Comparison of ENCODE assay signal across 10 mouse cellular contexts in genomic region chr15:103299644-103300043, GRCm38 (mm10). TPM values are rescaled to one million over a fixed set of nuclear protein-coding genes. Genes with fewer than 3 reads are reported as not detected.
A peak's percentile ranks its signal among the peaks of the same experiment; 100 is the strongest.
DNase-seq lines count a peak whose midpoint lies in the region; ATAC-seq and TF ChIP-seq lines count a peak whose summit lies in the region.
"Had no signal": no experiment of that assay in that cellular context is flagged by ENCODE, and none has a peak within 500 bp of the region (broad histone marks: within the 10 kb centered on the region; RNA-seq: fewer than 3 reads in every experiment).

No protein-coding gene starts in this region.

- WGBS in kidney, embryonic 15.5 days, result 31% methylated on average over 8 of the region's 8 CpGs
- 35% methylated on average over 8 of the region's 8 CpGs for WGBS in embryonic facial prominence, embryonic 13.5 days
- 10% methylated on average over 8 of the region's 8 CpGs for WGBS in forebrain, postnatal 0 days
- WGBS in midbrain, embryonic 11.5 days, result 21% methylated on average over 8 of the region's 8 CpGs

- peaks cover 95% of the 10 kb centered on the region for H3K4me1 ChIP-seq in kidney, embryonic 15.5 days
- peaks cover 95% of the 10 kb centered on the region for H3K4me1 ChIP-seq in embryonic facial prominence, embryonic 13.5 days
- H3K4me1 ChIP-seq in forebrain, postnatal 0 days (ENCODE audit: insufficient read depth), result peaks cover 31% of the 10 kb centered on the region
- H3K4me1 ChIP-seq in midbrain, embryonic 11.5 days (ENCODE audit: control insufficient read depth, insufficient read depth, low read length), result peaks cover 85% of the 10 kb centered on the region

- H3K9ac ChIP-seq in kidney, embryonic 15.5 days, result peak overlapping the region; percentile 0; the same call in 1 of the 2 replicates
- peak overlapping the region; percentile 54 for H3K9ac ChIP-seq in embryonic facial prominence, embryonic 13.5 days
- H3K9ac ChIP-seq in forebrain, postnatal 0 days, result peak overlapping the region; percentile 56
- peak overlapping the region; percentile 75 for H3K9ac ChIP-seq in midbrain, embryonic 11.5 days (ENCODE audit: low read length)

- H3K36me3 ChIP-seq in kidney, embryonic 15.5 days, result peaks cover 24% of the 10 kb centered on the region
- H3K36me3 ChIP-seq in embryonic facial prominence, embryonic 13.5 days, result peaks cover 35% of the 10 kb centered on the region
- H3K36me3 ChIP-seq in forebrain, postnatal 0 days (ENCODE audit: insufficient read depth), result peaks cover 18% of the 10 kb centered on the region
- no peaks in the 10 kb centered on the region for H3K36me3 ChIP-seq in midbrain, embryonic 11.5 days (ENCODE audit: control insufficient read depth, insufficient read depth, low read length)

- no peak for ATAC-seq in kidney, embryonic 15.5 days (replicated peaks; ENCODE audit: low FRiP score)
- ATAC-seq in embryonic facial prominence, embryonic 13.5 days (ENCODE audit: insufficient number of reproducible peaks, insufficient read depth, low FRiP score, low TSS enrichment, low read depth), result no peak
- ATAC-seq in forebrain, postnatal 0 days, result 0 out of 2 replicates have a peak, but pooled peaks have one; percentile 6
- ATAC-seq in midbrain, embryonic 11.5 days (ENCODE audit: low FRiP score), result 0 out of 2 replicates have a peak, but pooled peaks have one; percentile 1
- no peak for ATAC-seq in activated CD4-positive, CD25-positive, alpha-beta regulatory T cell, adult 4 months

- H3K27ac ChIP-seq in kidney, embryonic 15.5 days, result peak overlapping the region; percentile 98
- H3K27ac ChIP-seq in embryonic facial prominence, embryonic 13.5 days, result peak overlapping the region; percentile 98
- peak overlapping the region; percentile 93 for H3K27ac ChIP-seq in forebrain, postnatal 0 days (ENCODE audit: low read depth, low read length)
- H3K27ac ChIP-seq in midbrain, embryonic 11.5 days (ENCODE audit: low read depth, low read length), result peak overlapping the region; percentile 99

- H3K4me3 ChIP-seq in kidney, embryonic 15.5 days (replicated peaks), result peak overlapping the region; percentile 20
- H3K4me3 ChIP-seq in embryonic facial prominence, embryonic 13.5 days, result peak overlapping the region; percentile 25; the same call in 1 of the 2 replicates
- peak overlapping the region; percentile 26 for H3K4me3 ChIP-seq in forebrain, postnatal 0 days (ENCODE audit: low read depth, low read length)
- peak overlapping the region; percentile 27 for H3K4me3 ChIP-seq in midbrain, embryonic 11.5 days (ENCODE audit: low read depth, low read length)

- peak overlapping the region; percentile 49 for H3K4me2 ChIP-seq in kidney, embryonic 15.5 days
- H3K4me2 ChIP-seq in embryonic facial prominence, embryonic 13.5 days, result peak overlapping the region; percentile 59
- peak overlapping the region; percentile 56 for H3K4me2 ChIP-seq in forebrain, postnatal 0 days (ENCODE audit: low read depth)
- peak overlapping the region; percentile 60 for H3K4me2 ChIP-seq in midbrain, embryonic 11.5 days

- no peak for TF ChIP-seq CTCF in forebrain, postnatal 0 days (IDR thresholded peaks at IDR 0.05; ENCODE audit: low read depth)

- H3K27me3 ChIP-seq in kidney, embryonic 15.5 days, result no peaks in the 10 kb centered on the region
- H3K27me3 ChIP-seq in embryonic facial prominence, embryonic 13.5 days, result no peaks in the 10 kb centered on the region
- no peaks in the 10 kb centered on the region for H3K27me3 ChIP-seq in forebrain, postnatal 0 days (ENCODE audit: insufficient read depth, low read length)
- no peaks in the 10 kb centered on the region for H3K27me3 ChIP-seq in midbrain, embryonic 11.5 days (ENCODE audit: control insufficient read depth, insufficient read depth, low read length)

- DNase-seq in kidney, postnatal 14 days, result no peak
- peak; percentile 61 for DNase-seq in forebrain, postnatal 0 days
- DNase-seq in midbrain, embryonic 11.5 days (ENCODE audit: low spot score, missing footprints), result peak; percentile 91
- DNase-seq in spleen, adult 12 weeks (ENCODE audit: low spot score), result no peak
- no peak for DNase-seq in layer of hippocampus, postnatal 36 days
- DNase-seq: gastrocnemius, postnatal 25 days had no signal

- H3K9me3 ChIP-seq in kidney, embryonic 15.5 days (replicated peaks), result no peaks in the 10 kb centered on the region
- H3K9me3 ChIP-seq in embryonic facial prominence, embryonic 13.5 days, result no peaks in the 10 kb centered on the region
- H3K9me3 ChIP-seq in forebrain, postnatal 0 days (ENCODE audit: low read length), result no peaks in the 10 kb centered on the region
- H3K9me3 ChIP-seq in midbrain, embryonic 11.5 days (ENCODE audit: control insufficient read depth, low read length), result no peaks in the 10 kb centered on the region

RNA-seq across cellular contexts. Expression of gene Gpr84, which starts 10.8 kb away (rescaled TPM):
- 0.42 and 0.48 TPM in 2 replicates for polyA plus RNA-seq in kidney, embryonic 15.5 days (2015; fragmentation: Nextera tagmentation; extraction: Ambion mirVana)
- polyA plus RNA-seq in embryonic facial prominence, embryonic 13.5 days (2015; fragmentation: Nextera tagmentation; extraction: Ambion mirVana), result 0.54 and 0.62 TPM in 2 replicates
- total RNA-seq in forebrain, postnatal 0 days (2014; rRNA removed), result 0.29 and 0.54 TPM in 2 replicates
- polyA plus RNA-seq in forebrain, postnatal 0 days (2015; fragmentation: Nextera tagmentation; extraction: Ambion mirVana), result 0.31 and 0.33 TPM in 2 replicates
- 0.12 and 0.23 TPM in 2 replicates for polyA plus RNA-seq in midbrain, embryonic 11.5 days (2014; fragmentation: Nextera tagmentation; extraction: Ambion mirVana)
- polyA plus RNA-seq in activated CD4-positive, CD25-positive, alpha-beta regulatory T cell, adult 4 months (2017; shearing (Covaris generic)), result not detected
- total RNA-seq in layer of hippocampus, postnatal 36 days (2021), result under 1 TPM; 0.25 to 0.66 TPM
- total RNA-seq: gastrocnemius, postnatal 25 days had no signal

RNA-seq across cellular contexts. Expression of gene Copz1, which starts 27.1 kb away (rescaled TPM):
- polyA plus RNA-seq in kidney, embryonic 15.5 days (2015; fragmentation: Nextera tagmentation; extraction: Ambion mirVana), result 298 and 300 TPM in 2 replicates
- 254 and 287 TPM in 2 replicates for polyA plus RNA-seq in embryonic facial prominence, embryonic 13.5 days (2015; fragmentation: Nextera tagmentation; extraction: Ambion mirVana)
- total RNA-seq in forebrain, postnatal 0 days (2014; rRNA removed), result 120 and 147 TPM in 2 replicates
- polyA plus RNA-seq in forebrain, postnatal 0 days (2015; fragmentation: Nextera tagmentation; extraction: Ambion mirVana), result 209 and 217 TPM in 2 replicates
- 286 and 307 TPM in 2 replicates for polyA plus RNA-seq in midbrain, embryonic 11.5 days (2014; fragmentation: Nextera tagmentation; extraction: Ambion mirVana)
- 100 to 1,000 TPM; 231 to 266 TPM for polyA plus RNA-seq in activated CD4-positive, CD25-positive, alpha-beta regulatory T cell, adult 4 months (2017; shearing (Covaris generic))
- total RNA-seq in layer of hippocampus, postnatal 36 days (2021), result 100 to 1,000 TPM in 1 of 2 experiments, 10 to 100 TPM in 1; 93.2 to 103 TPM

RNA-seq across cellular contexts. Expression of gene Zfp385a, which starts 40.2 kb away (rescaled TPM):
- polyA plus RNA-seq in kidney, embryonic 15.5 days (2015; fragmentation: Nextera tagmentation; extraction: Ambion mirVana), result 12.5 and 14.4 TPM in 2 replicates
- 10.9 and 12.2 TPM in 2 replicates for polyA plus RNA-seq in embryonic facial prominence, embryonic 13.5 days (2015; fragmentation: Nextera tagmentation; extraction: Ambion mirVana)
- 11.6 and 13.0 TPM in 2 replicates for total RNA-seq in forebrain, postnatal 0 days (2014; rRNA removed)
- 20.5 and 21.3 TPM in 2 replicates for polyA plus RNA-seq in forebrain, postnatal 0 days (2015; fragmentation: Nextera tagmentation; extraction: Ambion mirVana)
- 19.4 and 24.3 TPM in 2 replicates for polyA plus RNA-seq in midbrain, embryonic 11.5 days (2014; fragmentation: Nextera tagmentation; extraction: Ambion mirVana)
- polyA plus RNA-seq in activated CD4-positive, CD25-positive, alpha-beta regulatory T cell, adult 4 months (2017; shearing (Covaris generic)), result not detected
- total RNA-seq in layer of hippocampus, postnatal 36 days (2021), result 10 to 100 TPM; 38.7 to 39.7 TPM

RNA-seq across cellular contexts. Expression of gene Nfe2, which starts 41.4 kb away (rescaled TPM):
- 5.1 and 6.2 TPM in 2 replicates for polyA plus RNA-seq in kidney, embryonic 15.5 days (2015; fragmentation: Nextera tagmentation; extraction: Ambion mirVana)
- polyA plus RNA-seq in embryonic facial prominence, embryonic 13.5 days (2015; fragmentation: Nextera tagmentation; extraction: Ambion mirVana), result 2.4 and 2.9 TPM in 2 replicates
- total RNA-seq in forebrain, postnatal 0 days (2014; rRNA removed), result 0.85 and 1.6 TPM in 2 replicates
- polyA plus RNA-seq in forebrain, postnatal 0 days (2015; fragmentation: Nextera tagmentation; extraction: Ambion mirVana), result 0.30 and 0.34 TPM in 2 replicates
- polyA plus RNA-seq in midbrain, embryonic 11.5 days (2014; fragmentation: Nextera tagmentation; extraction: Ambion mirVana), result 6.8 and 6.9 TPM in 2 replicates
- 1 to 10 TPM; 1.2 TPM for polyA plus RNA-seq in activated CD4-positive, CD25-positive, alpha-beta regulatory T cell, adult 4 months (2017; shearing (Covaris generic))
- total RNA-seq in layer of hippocampus, postnatal 36 days (2021), result under 1 TPM in 1 of 2 experiments, not detected in 1; 0.23 TPM
- total RNA-seq: gastrocnemius, postnatal 25 days; left cerebral cortex, postnatal 4 days had no signal

RNA-seq across cellular contexts. Expression of gene Hnrnpa1, which starts 59.4 kb away (rescaled TPM):
- 1,025 and 1,038 TPM in 2 replicates for polyA plus RNA-seq in kidney, embryonic 15.5 days (2015; fragmentation: Nextera tagmentation; extraction: Ambion mirVana)
- polyA plus RNA-seq in embryonic facial prominence, embryonic 13.5 days (2015; fragmentation: Nextera tagmentation; extraction: Ambion mirVana), result 1,090 and 1,133 TPM in 2 replicates
- 205 and 270 TPM in 2 replicates for total RNA-seq in forebrain, postnatal 0 days (2014; rRNA removed)
- polyA plus RNA-seq in forebrain, postnatal 0 days (2015; fragmentation: Nextera tagmentation; extraction: Ambion mirVana), result 653 and 670 TPM in 2 replicates
- polyA plus RNA-seq in midbrain, embryonic 11.5 days (2014; fragmentation: Nextera tagmentation; extraction: Ambion mirVana), result 1,348 and 1,391 TPM in 2 replicates
- 100 to 1,000 TPM; 335 to 345 TPM for polyA plus RNA-seq in activated CD4-positive, CD25-positive, alpha-beta regulatory T cell, adult 4 months (2017; shearing (Covaris generic))
- total RNA-seq in layer of hippocampus, postnatal 36 days (2021), result 100 to 1,000 TPM; 257 to 272 TPM

Comparison
In these comparisons a context has a peak if more than half of its experiments do, and no peak if none do; other contexts are left out.
1. ATAC-seq: peak in forebrain, postnatal 0 days (single experiment) and midbrain, embryonic 11.5 days (single experiment); none in kidney, embryonic 15.5 days (single experiment), embryonic facial prominence, embryonic 13.5 days (single experiment) and activated CD4-positive, CD25-positive, alpha-beta regulatory T cell, adult 4 months (single experiment).
2. H3K9ac ChIP-seq: peak in every context shown above with its lines; median percentile 75 in midbrain, embryonic 11.5 days; 56 in forebrain, postnatal 0 days; 54 in embryonic facial prominence, embryonic 13.5 days; 0 in kidney, embryonic 15.5 days.
3. DNase-seq: peak in forebrain, postnatal 0 days (single experiment) and midbrain, embryonic 11.5 days (single experiment); none in kidney, postnatal 14 days (single experiment), spleen, adult 12 weeks (single experiment) and layer of hippocampus, postnatal 36 days (0 of 2).
4. RNA of gene Zfp385a, which starts 40.2 kb away (polyA plus RNA-seq): 19.4 to 24.3 TPM in midbrain, embryonic 11.5 days, 20.5 to 21.3 TPM in forebrain, postnatal 0 days, 12.5 to 14.4 TPM in kidney, embryonic 15.5 days and 10.9 to 12.2 TPM in embryonic facial prominence, embryonic 13.5 days; not detected in activated CD4-positive, CD25-positive, alpha-beta regulatory T cell, adult 4 months; every median in the first group is over 10 times any median in the second.
5. Peak in every context shown above with its lines, with median percentiles within 50 percentile points of each other: H3K27ac ChIP-seq, H3K4me2 ChIP-seq and H3K4me3 ChIP-seq.